Mouse (Mus musculus): ENCODE data around the gene Kif3c.

The Kif3c gene

DNA sequence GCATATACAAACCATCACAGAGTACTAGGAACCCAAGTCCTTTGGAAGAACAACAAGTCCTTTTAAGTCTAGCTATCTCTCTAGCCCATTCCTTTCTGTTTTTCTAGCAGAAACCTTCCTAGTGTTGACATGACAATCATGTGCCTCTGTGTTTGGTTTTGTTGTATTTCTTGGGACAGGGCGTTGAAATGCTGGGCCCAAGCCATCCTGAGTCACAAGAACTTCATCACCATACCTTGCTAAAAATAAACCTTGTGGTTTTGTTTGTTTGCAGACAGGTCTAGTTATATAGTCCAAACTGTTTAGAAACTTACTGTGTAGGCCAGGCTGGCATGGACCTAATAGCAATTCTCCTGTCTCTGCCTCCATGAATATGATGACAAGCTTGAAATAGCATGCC, 57.9 kb downstream of the Kif3c start:
- DNase-seq (ENCODE audit: inconsistent age in 2 of 2, low spot score in 1 of 2) = no peak

DNA sequence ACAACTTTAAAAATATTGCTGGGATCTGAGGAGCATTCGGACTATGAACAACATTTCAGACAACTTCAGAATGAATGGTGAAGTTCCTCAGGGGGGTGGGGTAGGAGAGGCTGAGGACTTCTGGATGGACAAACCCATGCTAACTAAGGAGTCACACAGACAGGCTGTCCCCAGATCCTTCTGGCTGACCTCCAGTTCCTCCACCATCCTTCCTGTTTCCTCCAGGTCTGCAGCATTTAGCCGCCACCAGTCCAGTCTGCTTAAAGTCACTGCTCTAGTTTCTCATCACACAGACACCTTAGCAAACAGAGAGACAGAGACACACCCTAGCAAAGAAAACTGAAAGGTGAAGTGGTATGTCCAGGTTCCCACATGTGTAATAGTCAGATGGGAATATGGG, 59.2 kb downstream of the Kif3c start:
- peak in 1 of 2 experiments; percentile 59 for DNase-seq (ENCODE audit: inconsistent age in 2 of 2, low spot score in 1 of 2)

DNA sequence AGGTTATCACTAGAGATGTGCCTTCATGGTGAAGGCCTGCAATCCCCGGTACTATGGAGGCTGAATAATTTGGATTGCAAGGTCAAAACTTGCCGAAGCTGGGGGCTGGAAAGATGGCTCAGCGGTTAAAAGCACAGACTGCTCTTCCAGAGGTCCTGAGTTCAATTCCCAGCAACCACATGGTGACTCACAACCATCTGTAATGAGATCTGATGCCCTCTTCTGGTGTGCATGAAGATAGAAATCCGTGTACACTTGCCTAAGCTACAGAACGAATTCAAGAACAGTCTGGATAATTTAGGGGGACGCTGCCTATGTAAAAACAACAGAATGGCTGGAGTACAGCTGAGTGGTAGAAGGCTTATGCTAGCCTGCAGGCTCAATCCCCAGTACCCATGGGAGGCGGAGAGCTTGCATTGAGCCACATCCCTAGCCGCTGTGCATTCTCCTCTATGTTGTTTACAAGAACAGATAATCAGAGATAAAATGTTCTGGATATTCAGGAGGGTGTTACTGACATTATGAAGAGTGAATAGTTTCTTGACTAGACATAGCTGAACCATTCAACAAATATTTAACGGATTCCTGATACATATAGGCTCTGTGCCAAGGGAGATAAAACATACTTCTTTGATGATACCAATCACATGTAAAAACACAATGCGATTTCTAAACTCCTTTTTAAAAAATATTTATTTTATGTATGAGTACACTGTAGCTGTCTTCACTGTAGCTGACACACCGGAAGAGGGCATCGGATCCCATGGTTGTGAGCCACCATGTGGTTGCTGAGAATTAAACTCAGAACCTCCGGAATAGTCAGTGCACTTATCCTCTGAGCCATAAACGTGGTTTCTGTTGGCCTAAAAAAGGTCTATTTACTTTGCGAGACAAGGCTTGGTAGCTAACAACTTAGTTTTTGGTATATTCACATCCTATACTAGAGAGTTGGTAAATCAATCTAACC, 60.7 kb downstream of the Kif3c start:
- peak; percentile 51 to 71 for DNase-seq (ENCODE audit: inconsistent age in 2 of 2, low spot score in 1 of 2)

DNA sequence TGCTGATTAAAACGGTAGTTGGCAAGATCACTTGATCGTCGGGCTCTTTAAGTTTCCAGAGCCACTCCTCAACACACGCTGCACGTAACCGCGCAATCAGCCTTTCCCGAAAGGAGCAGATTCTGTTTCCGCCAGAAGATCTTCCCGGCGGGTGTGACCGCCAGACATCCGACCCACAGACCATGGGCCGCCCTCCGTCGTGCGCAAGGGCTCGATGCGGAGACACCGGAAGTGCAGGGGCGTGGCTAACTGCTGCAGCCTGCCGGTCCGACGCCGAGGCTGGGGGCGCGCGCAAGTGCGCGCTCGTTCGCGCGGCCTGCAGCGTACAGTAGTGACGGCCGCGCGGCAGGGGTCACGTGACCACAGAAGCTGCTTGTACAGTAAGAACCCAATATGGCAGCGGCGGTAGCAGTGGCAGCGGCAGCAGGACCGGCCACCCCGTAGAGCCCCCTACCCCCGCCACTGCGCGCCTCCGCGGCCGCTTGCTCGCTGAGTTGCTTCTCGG, 61.6 kb downstream of the Kif3c start, which contains the start of gene Asxl2:
Gene Asxl2, plus strand, starts transcription at position 328 of the 505 bp plus-strand sequence.
- DNase-seq (ENCODE audit: inconsistent age in 2 of 2, low spot score in 1 of 2) = peak; percentile 99 to 100

DNA sequence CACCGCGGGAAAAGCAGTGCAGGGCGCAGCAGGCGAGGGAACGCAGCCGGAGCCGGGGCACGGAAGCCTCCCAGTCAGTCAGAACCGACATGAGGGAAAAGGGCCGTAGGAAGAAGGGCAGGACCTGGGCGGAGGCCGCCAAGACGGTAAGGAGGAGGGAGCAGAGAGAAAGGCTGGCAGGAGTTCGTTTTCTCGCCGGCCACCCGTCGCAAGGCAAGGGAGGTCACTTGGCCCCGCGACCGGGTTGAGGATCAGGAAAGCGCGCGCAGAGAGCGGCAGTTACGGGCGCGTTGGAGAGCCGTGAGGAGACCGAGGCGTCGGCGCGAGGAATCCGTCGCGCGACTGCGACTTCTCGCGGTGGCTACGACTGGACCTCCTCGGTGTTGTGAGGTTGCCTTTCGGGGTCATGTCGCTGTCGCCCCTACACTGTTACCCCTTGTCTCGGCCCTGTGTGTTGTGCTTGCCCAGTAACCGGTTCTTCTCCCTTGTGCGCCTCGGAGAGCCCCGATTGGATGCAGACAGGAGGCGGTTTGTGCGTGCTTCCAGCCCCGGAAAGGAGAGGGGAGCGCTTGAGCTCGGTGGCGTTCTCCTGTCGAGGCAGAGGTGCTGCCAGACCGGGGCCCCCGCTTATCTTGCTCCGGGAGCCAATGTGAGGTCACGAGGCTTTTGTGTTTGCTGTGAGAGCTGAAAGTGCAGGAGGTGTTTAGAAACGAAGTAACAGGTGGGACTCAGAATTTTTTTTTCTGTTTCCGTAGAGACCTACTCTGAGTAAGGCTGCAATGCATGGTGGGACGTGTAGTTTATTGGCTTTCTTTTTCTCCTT, 62.3 kb downstream of the Kif3c start:
- peak; percentile 83 to 95 for DNase-seq (ENCODE audit: inconsistent age in 2 of 2, low spot score in 1 of 2)

DNA sequence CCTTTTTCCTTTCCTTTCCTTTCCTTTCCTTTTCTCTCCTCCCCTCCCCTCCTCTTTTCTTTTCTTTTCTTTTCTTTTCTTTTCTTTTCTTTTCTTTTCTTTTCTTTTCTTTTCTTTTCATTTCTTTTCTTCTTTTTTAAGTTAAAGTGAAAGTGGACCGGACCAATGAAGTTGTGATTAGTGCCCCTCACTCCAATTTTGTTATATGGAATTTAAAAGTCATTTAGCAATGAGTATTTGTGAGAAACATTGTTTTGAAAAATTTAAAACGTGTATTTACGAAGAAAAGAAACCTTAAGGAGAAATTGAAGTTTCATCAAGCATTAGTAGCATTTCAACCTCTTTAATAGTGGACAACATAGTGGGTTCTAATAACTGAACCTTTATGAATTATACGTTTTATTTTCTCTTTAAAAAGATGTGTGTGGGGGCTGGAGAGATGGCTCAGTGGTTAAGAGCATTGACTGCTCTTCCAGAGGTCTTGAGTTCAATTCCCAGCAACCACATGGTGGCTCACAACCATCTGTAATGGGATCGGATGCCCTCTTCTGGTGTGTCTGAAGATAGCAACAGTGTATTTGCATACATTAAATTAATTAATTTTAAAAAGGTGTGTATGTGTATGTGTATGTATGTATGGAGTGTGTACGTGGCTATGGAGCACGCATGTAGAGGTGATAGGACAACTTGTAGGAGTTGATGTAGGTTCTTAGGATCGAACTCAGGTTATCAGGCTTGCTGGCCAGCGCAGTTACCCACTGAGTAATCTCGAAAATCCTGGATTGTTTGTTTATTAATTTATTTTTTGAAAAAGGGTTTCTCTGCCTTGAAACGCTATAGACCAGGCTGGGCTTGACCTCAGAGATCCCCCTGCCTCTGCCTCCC, 63.2 kb downstream of the Kif3c start:
- no peak for DNase-seq (ENCODE audit: inconsistent age in 2 of 2, low spot score in 1 of 2)

DNA sequence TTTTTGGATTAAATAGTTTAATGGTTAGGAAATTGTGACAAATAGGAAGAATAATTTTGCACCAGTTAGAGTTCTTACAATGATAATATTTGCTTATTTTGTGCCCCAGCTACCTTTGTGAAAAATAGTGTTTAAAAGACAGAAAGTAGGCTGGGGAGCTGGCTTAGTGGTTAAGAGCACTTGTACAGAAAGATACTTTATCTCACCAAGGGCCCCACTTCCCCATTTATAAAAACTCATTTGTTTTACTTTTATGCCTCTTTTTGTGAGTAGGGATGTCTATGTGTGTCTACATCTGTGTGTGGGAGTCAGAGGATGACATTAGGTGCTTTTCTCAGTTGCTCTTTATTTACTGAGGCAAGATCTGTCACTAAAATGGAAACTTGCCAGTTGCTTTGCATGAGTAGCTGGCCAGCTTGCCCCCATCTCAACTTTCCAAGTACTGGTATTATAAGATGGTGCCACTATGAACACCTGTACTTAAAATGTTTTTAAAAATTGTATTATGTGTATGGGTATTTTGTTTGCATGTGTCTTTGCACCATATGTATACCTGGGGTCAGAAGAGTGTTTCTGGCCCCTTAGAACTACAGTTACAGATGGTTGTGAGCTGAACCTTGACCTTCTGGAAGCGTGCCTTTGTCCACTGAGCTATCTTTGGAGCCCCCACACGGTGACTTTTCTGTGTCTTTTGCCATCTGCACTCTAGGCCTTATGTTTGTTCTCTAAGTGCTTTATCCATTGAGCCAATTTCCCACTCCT, 64.9 kb downstream of the Kif3c start:
- peak in 1 of 2 experiments; percentile 53 for DNase-seq (ENCODE audit: inconsistent age in 2 of 2, low spot score in 1 of 2)

DNA sequence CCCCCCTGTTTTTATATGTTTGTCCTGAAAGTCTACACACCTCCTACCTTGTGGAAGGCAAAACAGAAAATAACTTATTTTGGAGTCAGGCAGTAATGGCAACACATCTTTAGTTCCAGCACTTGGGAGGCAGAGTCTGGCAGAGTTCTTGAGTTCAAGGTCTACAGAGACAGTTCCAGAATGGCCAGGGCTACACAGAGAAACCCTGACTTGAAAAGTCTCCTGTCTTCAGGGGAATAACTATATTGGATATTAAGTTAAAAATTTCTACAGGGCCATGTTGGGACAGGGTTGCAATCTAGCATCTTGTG, 65.5 kb downstream of the Kif3c start:
- peak in 1 of 2 experiments; percentile 59 for DNase-seq (ENCODE audit: inconsistent age in 2 of 2, low spot score in 1 of 2)

DNA sequence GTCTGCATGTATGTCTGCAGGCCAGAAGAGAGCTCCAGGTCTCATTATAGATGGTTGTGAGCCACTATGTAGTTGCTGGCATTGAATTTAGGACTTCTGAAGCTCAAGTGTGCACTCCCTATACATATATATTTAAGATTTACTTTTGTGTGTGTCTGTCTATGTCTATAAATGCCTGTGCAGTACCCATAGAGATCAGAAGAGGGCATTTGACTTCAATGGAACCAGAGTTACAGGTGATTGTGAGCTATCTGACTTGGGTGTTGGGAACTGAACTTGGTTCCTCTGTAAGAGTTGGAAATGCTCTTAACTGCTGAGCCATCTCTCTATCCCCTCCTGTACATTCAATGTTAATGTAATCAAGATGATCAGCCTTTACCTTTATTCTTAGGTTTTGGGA, 66.1 kb downstream of the Kif3c start:
- DNase-seq (ENCODE audit: inconsistent age in 2 of 2, low spot score in 1 of 2) = no peak

DNA sequence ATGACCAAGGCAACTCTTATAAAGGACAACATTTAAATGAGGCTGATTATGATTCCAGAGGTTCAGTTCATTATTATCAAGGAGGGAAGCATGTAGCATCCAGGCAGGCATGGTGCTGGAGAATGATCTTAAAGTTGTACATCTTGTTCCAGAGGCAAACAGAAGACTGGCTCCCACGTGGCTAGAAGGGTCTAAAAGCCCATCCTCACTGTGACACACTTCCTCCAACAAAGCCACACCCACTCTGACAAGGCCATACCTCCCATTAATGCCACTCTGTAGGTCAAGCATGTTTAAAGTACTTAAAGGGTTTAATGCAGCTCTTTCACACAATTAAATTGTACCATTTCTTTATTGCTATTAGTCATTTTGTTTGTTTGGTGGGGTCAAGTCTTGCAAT, 68.8 kb downstream of the Kif3c start:
- DNase-seq (ENCODE audit: inconsistent age in 2 of 2, low spot score in 1 of 2) = no peak

DNA sequence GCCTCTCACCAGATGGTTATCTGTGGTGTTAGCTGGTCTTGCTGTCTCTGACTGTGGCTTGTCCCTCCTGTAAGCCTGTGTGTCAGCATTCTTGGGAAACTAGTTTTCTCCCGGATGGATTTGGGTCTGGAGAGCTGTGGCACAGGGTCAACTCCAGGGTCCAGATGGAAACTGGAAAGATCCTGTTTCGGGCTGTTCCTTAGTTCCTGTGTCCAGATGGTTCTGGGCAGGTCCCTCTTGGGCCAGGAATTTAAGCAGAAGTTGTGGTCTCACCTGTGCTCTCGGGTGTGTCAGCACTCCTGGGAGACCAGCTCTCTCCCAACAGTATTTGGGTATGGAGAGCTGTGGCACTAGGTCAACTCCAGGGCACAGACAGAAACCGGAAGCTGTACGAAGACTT, 71.5 kb downstream of the Kif3c start:
- no peak for DNase-seq (ENCODE audit: inconsistent age in 2 of 2, low spot score in 1 of 2)

DNA sequence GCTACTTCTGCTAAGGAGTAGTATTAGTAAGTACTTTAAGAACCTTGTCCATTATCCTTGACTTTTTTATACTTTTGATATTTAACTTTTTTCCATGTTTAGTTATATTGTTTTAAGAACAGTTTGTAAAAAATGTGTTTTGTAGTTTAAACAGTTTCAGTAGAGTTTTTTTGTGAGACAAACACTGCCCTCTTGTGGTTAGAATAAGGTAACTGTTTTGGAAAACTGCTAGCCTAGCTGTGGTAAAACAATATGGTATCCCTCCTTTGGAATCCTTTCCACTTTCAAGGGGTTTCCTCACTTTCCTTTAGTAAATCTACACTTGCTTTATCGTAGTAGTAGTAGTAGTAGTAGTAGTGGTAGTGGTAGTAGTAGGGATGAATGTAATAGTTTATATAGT, 72.9 kb downstream of the Kif3c start:
- DNase-seq (ENCODE audit: inconsistent age in 2 of 2, low spot score in 1 of 2) = no peak

DNA sequence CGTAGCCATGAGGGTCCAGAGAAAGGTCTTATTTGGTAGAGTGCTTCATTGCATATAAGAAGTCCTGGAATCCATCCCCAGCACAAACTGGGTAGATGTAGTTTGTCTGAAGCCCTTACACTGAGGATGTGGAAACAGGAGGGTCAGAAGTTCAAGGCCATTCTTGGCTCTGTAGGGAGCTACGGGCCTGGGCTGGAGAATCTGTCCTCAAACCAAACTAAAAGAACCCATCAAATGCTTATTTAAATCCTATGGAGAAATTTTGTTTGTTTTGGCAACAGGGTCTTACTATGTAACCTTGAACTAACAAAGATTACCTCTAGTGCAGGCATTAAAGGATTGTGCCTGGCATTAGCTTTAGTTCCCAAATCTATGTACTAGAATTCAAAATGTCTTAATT, 76.0 kb downstream of the Kif3c start:
- peak in 1 of 2 experiments; percentile 69 for DNase-seq (ENCODE audit: inconsistent age in 2 of 2, low spot score in 1 of 2)

DNA sequence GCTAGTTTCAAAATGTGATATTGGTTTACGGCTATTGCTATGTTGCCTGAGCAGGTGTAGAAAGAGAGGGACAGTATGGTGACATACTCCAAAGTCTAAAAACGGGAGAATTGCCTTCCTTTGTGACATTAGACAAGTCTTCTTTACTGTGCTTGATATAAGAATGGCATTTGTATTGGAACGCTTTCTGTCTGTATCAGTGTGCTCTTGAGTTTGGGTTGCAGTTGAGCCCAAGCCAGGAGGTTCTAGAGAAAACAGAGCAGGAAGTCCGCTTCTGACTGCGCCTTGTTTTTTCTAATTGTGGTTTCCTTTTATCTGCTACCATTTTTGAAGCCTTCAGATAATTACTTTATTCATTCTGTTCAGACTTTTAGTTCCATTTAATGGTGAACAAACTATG, 76.4 kb downstream of the Kif3c start:
- DNase-seq (ENCODE audit: inconsistent age in 2 of 2, low spot score in 1 of 2) = no peak

DNA sequence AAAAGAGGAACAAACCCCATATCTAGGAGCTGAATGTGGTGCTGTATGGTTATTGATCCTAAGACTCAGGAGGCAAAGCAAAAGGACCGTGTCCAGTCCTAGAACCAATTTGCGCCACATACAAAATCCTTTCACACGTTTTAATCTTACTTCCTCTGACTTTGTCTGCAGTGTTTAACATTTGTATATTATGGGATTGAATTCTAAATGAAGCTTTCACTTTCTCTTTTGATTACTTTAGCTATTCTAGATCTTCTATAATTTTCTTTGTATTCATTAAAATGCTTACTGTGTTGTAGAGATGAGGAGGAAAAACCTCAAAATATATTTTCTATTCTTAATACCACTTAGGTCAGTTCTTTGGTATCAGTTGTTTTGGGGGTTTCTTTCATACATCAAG, 88.6 kb downstream of the Kif3c start:
- DNase-seq (ENCODE audit: inconsistent age in 2 of 2, low spot score in 1 of 2) = no peak
